Mouse (Mus musculus) naive thymus-derived CD4-positive, alpha-beta T cell, adult 2 months (primary cell): ENCODE measurements around the gene Mpl.

ENCODE experiments used
- DNase-seq: peaks from one replicate; pipeline ENCODE4 v3.0.0-alpha.2; 2011; ENCODE audit warnings: low read depth

Mpl gene

DNA sequence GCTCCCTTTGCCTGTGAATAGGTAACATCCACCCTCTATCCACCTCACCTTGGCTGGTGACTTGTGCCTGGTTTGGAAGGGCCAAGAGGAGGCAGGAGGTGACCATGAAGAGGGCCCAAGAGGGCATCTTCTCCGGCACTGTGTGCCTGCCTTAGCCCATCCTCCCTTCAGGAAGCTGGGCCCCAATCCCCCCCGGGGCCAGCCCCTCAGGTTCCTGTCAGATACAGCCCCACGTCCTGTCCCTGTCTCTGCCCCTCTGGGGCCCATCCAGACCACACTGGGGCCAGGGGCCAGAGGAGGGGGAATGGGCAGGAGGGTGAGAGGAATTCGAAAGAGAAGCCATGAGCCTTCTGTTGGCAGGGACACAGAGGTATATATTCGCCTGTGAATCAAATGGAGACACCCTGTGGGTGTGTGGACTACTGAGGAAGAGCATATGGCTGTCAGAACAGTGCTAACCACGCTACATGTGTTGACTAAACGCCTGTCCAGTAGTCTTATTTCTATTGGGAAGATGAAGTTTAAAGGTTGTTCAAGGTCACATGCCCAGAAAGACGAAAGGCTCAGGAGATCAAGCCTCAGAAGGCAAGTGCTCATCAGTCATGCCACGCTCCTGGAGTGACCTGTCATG is at the start of gene Mpl:
Gene Mpl (minus strand): TSS at position 169 of the 631 bp plus-strand sequence.
- DNase-seq, result no peak

DNA sequence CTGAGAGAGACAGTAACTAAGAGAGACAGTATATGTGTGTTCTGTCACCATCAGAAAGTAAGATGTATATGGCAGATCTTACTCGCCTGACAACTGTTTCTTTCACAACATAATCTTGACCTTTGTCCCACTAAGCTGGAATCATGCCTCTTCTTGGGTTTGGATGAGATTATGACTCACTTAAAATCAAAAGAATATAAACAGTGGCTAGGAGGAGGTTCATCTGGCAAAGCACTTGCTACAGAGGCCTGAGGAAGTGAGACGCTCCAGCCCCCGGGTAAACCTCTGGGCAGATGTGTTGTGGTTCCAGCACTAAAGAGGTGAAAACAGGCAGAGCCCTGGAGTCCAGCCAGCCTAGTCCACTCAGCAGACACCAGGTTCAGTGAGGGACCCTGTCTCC is 48.2 kb upstream of the Mpl start:
- DNase-seq, result no peak

DNA sequence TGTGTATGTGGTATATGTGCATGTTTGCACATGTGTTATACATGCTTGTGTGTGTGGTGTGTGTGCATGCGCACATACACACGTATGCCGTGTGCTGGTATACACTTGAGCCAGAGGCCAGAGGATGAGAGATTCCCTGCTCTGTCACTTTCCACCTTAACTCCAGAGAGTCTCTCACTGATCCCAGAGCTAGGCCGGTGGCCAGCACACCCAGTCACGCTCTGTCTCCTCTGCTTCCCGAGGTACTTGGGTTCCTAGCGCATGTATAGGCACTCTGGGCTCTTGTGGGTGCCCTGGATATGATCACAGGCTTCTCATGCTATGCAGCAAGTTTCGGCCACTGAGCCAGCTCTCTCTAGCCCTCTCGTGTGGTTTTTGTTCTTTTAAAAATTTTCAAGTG is 43.5 kb upstream of the Mpl start:
- no peak for DNase-seq

DNA sequence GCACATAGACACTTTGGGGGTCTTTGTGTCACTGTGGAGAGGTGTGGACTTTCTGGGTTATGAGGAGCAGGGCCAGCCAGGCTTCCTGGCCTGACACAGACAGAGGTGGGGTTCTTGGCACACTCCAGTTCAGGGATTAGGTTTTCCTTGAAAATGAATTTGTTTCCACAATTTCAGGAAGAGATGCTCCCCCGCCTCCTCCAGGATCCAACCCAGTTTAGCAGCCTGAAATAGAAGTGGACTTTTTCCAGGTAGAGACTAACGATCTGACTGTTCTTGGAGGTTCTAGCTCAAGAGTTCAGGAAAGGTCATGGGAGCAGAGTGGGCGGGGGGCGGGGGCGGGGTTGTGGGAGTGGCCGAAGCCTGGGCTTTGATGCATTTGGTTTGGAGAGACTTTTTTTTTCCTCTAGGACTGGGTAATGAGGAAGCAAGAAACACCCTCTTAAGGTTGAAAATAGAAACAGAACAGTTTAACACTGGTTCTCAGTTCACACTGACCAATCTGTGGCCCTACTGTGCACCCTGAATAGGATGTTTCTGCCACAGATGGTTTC is 42.9 kb upstream of the Mpl start:
- DNase-seq, result no peak

DNA sequence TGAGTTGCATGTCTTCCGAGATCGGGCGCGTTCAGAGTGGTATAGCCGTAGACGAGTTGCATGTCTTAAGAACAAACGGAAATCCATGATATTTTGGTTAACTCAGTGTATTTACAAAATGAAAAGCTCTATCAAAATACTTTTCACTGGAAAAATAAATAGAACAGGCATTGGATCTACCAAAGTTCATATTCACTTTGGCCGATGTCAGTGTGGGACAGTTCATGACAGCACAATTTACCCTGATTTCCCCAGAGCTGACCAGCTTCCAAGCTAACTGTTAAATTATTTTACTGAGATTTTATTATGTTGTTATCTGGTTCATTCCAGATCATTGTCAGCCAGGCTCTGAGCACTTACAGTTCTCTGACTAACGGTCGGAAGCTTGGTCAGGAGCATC is 33.1 kb upstream of the Mpl start:
- no peak for DNase-seq

DNA sequence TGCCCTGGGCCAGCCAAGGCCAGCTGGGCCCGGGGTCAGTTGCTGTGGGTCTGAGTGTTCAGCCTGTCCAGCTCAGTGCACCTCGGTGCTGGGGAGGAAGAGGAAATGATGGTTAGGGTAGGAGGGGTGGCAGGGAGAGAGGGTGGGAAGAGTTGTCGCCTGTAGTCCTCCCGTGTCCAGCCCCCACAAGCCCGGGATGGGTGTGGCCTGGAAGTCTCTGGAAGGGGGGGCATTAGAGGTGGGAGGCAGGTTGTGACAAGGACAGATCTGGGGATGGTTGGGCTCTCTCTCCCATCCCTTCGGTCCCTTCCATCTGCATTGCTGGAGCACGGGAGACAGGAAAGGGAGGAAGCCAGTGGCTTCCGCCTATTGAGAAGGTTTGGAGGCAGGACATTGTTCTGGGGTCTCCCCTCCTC is 32.4 kb upstream of the Mpl start, which contains the start of gene Tie1:
Gene Tie1 (minus strand): TSS at position 345 of the 416 bp plus-strand sequence.
- DNase-seq, result no peak

DNA sequence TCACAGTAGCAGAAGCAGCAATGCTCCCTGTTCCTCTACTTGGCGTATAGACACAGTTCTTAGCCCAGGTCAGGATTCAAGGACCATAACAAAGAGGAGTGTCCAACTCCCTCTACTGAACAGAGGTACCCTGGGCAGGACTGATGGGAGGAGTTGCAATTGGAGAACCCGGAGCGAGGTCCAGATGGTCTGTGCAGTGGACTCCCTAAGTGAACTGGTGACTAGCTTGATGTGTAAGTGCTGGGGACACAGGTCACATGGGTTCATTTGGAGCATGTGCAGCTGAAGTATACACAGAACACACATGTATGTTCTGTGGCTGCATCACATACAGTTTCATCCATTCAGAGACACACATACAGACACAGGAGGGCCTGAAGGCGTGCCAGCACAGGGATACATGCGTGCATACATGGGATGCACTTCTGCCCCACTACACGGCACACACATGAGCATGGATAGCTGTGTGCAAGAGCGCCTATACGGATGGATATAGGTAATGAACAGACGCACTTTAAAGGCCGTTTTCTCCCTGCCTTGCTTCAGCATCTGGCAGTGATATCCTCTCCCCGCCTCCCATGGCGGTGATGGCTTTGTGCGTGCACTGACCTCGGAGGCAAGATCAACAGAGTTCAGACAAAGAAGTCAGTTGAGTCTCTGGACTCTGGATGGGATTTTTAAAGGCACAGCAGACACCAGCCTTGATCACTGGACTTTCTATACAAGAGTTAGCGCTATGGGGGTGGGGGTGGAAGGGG is 19.6 kb upstream of the Mpl start:
- DNase-seq, result no peak

DNA sequence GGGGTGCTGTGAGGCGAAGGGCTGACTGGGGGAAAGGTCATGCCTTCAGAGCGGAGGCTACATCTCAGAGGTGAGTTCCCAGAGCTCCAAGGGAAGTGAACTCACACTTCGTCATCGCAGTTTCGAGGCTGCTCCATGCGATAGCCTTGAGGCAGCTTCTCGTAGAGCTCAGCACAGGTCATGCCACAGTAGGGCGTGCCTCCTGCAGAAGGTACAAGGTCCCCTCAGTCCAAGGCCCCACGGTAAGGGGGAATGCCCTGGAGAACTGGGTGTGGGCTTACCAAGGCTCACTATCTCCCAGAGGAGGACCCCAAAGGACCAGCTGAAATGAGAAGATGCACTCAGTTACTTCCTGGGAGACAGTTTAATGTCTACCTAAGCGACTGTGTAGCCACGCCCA is 15.4 kb upstream of the Mpl start:
- DNase-seq, result no peak

DNA sequence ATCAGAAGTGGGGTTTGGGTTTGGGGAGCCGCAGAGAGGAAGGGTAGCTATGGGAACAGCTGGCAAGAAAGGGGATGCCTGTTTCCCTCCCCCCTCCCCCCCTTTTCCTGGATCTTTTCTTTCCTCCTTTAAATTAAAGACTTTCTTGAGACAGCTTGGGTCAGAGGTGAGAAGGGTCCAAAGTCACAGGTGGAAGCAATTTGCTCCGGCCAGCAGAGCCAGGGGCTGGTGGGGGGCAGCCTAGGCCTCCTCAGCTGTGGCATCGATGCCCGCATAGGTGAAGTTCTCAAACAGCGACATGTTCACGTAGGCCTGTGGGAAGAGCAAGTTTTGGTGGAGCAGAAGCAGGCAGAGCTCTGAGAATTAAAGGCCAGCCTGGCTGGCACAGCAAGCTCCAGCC is 14.0 kb upstream of the Mpl start:
- DNase-seq, result no peak

DNA sequence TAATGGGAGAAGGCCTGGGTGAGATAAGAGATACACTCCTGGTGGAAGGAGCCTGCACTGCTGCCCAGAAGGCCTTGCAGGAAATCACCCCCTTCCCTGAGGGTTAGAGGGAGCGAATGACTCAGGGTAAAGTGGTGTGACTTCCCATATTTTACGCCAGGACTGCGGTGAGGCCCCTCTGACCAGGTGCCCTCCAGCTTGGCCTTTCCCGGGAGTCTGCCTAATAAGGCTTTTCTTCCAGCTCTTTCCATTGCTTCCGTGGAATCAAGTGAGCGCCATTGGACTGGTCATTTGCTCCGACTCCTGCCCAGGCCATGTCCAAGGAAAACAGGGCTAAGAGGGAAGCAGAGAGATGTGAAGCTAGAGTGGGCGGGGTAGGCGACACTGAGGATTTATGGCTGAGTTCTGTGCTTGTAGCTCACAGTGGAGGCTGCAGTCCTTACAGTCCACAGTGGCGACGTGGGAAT is 8.4 kb upstream of the Mpl start:
- DNase-seq, result no peak

DNA sequence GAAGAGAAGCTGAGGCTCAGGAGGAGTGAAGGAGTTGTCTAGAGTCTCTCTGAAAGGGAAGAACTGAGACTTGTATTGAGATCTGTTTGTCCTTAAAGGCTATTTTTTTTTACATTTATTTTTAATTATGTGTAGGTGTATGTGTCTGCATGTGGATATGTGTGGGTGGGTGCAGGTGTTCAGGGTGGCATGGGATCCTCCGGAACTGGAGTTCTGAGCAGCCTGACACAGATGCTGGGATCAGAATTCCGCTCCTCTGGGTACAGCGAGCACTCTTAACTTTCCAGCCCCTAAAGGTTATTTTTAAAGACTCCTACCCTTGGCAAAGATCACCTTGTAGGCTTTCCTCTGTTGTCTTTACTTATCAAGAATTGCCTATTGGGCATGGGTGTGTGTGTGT is 7.6 kb upstream of the Mpl start:
- no peak for DNase-seq

DNA sequence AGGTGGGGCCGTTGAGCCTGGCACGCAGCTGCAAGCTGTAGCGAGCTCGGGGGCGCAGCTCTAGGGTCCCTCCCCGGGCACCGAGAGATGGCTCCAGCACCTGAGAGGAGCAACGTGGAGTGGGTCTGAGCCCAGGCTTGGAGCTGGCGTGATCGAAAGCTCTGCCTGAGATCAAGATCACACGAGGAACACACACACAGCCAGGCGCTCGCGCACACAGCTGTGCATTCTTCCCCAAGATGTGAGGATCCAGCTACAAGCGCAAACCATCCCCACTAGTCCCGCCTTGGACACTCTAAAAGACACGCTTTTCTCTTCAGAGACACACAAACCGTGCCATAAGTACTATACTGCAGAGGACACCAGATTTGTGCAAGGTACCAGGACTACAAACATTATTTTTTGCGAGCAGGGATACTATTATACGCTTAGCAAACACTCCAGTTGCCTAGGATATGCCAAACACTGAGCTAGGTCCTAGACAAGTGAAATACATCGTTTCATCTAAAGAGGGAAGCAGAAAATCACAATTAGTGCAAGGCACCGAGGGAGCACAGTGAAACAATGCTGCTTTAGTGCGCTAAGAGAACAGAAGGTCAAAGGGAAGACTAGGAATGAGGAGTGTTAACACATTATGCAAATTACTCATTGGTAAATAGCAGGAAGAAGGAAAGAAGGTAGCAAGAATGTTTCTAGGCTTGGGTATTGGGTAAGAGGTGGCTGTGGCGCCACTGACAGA is 10.7 kb downstream of the Mpl start:
- DNase-seq, result no peak

DNA sequence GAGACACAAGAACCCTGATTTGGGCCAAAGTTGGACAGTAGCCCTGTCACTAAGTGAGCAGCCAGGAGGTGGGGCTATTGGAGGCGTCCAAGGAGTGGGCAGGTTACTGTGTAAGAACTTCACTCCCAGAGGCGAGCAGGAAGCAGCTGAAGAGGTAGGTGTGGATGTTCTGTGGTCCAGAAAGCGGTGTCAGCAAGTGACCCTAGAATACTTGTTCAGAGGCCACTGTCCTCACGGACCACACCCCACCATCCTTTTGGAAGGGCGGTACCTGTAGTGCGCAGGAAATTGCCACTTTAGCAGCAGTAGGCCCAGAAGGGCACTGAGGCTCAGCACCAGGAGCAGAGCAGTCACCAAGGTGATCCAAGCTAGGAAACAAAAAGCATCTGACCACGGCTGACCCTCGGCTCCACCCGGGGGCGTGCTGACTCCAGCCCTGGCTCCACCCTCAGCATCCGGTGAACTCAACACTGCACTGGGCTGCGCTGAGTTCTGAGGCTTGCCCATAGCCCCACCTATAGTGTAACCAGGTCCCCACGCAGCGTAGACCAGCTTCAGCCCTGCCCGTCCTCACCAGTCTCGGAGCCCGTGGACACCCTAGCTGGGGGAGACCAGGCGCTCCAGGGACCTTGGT is 11.4 kb downstream of the Mpl start:
- no peak for DNase-seq

DNA sequence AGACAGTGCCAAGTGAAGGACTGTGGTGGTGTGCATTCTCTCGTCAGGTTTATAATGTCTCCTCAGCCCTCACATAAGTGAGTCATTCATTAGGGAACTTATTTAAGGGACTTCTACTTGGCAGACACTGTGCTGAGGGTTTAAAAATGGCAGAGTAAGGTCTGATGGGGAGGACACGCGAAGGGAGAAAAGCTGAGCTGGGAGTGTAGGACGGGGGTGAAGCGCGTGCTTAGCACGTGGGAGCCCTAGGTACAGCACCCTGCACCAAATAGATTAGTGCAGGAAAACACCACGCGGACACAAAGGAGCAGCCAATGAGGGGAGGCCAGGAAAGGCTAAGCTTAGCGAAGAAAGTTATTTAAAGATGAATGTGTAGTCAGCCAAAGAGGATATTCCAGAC is 12.2 kb downstream of the Mpl start:
- DNase-seq, result no peak

DNA sequence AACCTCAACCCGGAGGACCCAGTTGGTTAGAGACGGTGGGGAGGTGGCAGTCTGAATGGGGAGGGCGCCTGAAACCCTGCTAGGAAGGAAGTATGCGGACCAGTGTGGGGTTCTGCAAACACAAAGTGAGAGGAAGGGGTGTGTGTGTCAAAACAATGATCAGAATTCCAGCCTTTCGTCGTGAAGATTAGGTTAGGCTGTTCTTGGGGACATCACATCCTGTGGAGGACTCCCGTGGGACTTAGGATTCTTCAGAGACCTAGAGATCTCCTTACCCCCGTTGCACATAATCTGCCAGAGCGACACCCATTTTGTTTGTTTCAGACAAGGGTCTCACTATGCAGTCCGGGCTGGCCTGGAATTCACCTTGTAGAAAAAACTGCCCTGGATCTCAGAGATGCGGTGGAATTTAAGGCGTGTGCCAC is 19.5 kb downstream of the Mpl start:
- peak; percentile 57 for DNase-seq

DNA sequence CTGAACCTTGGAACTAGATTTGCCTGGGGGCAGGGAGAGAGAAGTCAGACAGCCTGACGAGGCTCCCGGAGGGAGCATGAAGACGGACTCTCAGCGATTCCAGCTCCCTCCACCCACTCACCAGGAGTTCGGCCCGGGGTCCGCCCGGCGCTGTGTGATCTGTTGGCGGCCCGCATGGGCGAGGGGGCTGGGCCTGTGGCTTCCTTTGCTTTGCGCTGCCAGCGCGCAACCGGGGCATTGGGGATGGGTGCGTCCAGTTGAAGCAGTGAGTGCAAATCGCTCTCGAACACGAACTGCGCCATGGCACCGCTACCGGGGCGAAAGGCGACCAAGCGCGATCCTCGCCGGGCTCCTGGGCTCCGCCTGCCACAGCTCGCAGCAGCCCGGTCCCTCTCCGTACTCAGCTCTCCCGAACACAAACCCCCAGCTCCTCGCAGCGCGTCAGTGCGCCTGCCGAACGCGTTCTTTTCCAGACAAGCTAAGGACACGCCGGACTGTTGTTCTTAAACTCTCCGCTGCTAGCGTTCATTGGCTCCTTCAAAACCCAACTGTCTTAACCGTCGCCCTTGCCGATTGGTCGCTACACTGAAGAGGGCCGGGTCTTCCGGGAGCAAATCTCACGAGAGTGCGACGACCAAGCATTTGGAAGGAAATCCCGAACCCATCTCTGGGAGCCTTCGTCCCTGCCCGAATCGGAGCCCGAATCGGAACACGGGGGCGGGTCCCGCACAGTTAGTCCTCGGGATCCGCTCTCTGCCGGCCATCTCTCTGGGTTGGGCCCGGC is 20.3 kb downstream of the Mpl start, which contains the start of gene Cdc20:
Gene Cdc20 (minus strand): TSS at position 533 of the 784 bp plus-strand sequence.
- DNase-seq, result peak; percentile 94

DNA sequence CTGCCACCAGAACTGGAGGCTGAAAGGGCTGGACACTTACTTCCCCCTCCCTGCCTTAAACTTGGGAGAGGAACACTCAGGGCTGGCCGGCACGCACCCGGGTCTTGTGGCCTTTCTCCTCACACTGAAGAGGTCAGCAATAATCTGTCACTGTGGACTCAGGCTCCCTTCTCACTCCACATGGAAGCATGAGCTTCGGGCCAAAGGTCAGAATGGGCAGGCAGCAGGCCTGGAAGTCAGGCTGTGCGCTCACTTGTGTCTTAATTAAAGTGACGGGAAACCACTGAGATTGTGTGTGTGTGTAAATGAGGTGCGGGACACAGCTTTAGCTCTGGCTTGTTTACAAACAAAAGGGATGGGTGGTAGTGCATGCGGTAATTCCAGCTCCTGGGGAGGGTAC is 25.0 kb downstream of the Mpl start:
- no peak for DNase-seq

DNA sequence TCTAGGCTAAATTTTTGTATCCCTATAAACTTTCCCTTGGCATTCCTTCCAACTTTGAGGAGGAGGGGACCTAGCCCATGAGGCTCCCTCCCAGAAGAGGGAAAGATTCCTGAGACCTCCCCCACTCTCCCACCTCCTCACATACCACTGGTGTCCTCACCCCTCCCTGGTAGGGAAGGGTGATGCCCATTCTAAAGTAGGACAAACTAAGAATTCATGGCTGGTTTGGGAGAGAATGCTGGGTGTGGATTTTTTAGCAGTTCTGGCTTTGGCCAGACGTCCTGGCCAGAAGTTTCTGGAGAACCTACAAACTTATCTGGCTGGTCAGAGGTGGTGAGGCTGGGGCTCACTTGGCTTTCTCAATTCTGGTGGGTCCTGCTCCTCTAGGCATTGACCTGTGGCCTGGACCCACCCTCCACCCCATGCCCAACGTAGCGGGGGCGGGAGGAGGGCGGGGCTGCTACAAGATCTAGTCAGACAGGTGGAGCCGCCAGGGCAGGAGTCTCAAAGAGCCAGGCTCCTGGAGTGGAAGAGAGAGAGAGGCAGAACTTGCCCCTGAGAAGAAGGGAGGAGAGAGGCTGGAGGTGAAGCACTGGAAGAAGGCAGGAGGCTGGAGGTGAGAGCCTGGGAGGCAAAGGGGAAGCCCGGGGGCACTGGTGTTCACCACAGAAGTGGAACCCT is 28.0 kb downstream of the Mpl start:
- DNase-seq, result no peak

DNA sequence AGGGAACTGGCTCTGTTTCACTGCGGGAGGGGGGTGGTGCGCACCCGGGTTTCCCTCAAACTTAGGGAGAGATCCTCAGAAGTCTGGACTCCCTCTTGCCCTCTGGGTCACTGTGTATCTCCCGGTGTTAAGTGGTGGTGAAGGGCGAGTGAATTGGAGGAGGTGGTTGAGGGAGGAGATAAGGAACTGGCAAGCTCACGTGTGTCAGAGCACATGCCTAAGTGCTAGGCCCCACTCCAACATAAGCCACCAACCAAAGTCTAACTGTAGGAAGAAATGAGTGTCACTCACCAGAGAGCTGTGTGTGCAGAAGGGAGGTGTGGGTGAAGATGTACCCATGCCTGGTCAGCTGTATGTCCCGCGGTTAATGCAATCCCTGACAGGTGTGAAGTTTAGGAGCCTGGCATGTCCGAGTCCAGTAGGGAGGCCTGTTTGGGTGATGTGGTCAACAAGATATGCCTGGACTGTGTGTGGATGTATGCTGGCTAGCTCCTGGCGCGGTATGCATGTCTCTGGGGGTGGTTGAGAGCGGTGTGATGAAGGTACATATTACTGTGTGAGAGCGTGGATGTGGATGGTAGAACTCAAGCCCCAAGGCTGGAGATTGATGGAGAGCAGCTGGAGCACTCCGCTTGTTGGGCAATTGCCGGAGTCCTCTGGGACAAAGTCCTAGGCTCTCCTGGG is 28.6 kb downstream of the Mpl start:
- DNase-seq, result no peak
